Mouse (Mus musculus) liver, postnatal 0 days (tissue): ENCODE data around the gene Scyl3. TPM values are rescaled to one million over a fixed set of nuclear protein-coding genes. Genes with fewer than 3 reads are reported as not detected.

ENCODE experiments used
- ATAC-seq: fragments of 200-750 bp; cut with Nextera tagmentation; 2 replicates; pipeline ENCODE4 v1.8.0; 2017; ENCODE audit warnings: mild to moderate bottlenecking, moderate library complexity
- DNase-seq: peaks from one replicate; pipeline ENCODE4 v3.0.0-alpha.2; 2016
- H3K27ac ChIP-seq: fragments of 300-500 bp; sonication (generic); 2 replicates; pipeline ENCODE4 v1.5.1; 2014; ENCODE audit warnings: antibody characterized with exemption, moderate library complexity, mild to moderate bottlenecking, low read depth
- H3K27me3 ChIP-seq: fragments of 300-500 bp; sonication (generic); 2 replicates; pipeline ENCODE4 v1.6.1; 2014; ENCODE audit warnings: low read length, control low read depth, mixed read lengths; ENCODE audit not compliant: insufficient read depth
- H3K36me3 ChIP-seq: fragments of 300-500 bp; sonication (generic); replicated peaks from 2 replicates; pipeline ENCODE4 v1.6.1; 2014; ENCODE audit warnings: mild to moderate bottlenecking, control low read depth, low read length, moderate library complexity, mixed read lengths; ENCODE audit not compliant: insufficient read depth
- H3K4me1 ChIP-seq: fragments of 300-500 bp; sonication (generic); 2 replicates; pipeline ENCODE4 v1.6.1; 2014; ENCODE audit warnings: antibody characterized with exemption, mild to moderate bottlenecking, control low read depth; ENCODE audit not compliant: insufficient read depth
- H3K4me2 ChIP-seq: fragments of 300-500 bp; sonication (generic); 2 replicates; pipeline ENCODE4 v1.6.1; 2014; ENCODE audit warnings: low read depth, mild to moderate bottlenecking, low read length, moderate library complexity, mixed read lengths
- H3K4me3 ChIP-seq: fragments of 300-500 bp; sonication (generic); 2 replicates; pipeline ENCODE4 v1.5.1; 2014; ENCODE audit warnings: low read depth, low read length
- H3K9ac ChIP-seq: fragments of 300-500 bp; sonication (generic); replicated peaks from 2 replicates; pipeline ENCODE4 v1.6.1; 2014; ENCODE audit warnings: mild to moderate bottlenecking, moderate library complexity
- H3K9me3 ChIP-seq: fragments of 300-500 bp; sonication (generic); 2 replicates; pipeline ENCODE4 v1.6.1; 2016; ENCODE audit warnings: mild to moderate bottlenecking, control low read depth, low read length, mixed read lengths
- CTCF ChIP-seq: sonication (generic); IDR thresholded peaks from 2 replicates; pipeline ENCODE4 v1.5.1; 2016; ENCODE audit warnings: antibody characterized with exemption, low read depth
- EP300 ChIP-seq: IDR thresholded peaks from 2 replicates; pipeline ENCODE4 v1.6.1; 2016; ENCODE audit warnings: antibody characterized with exemption, low read depth, mild to moderate bottlenecking
- WGBS: fragments of 180-500 bp; shearing (Covaris S2); extraction: QIAGEN DNeasy Blood & Tissue Kit; methylation state at CpG from one replicate; pipeline ENCODE4 v1.1.7; 2014; ENCODE audit not compliant: insufficient replicate concordance; 5-methylcytosine and 5-hydroxymethylcytosine counted together
- polyA plus RNA-seq: library from polyadenylated mRNA; unstranded; fragments of >200 nt; fragmentation: Nextera tagmentation; extraction: Ambion mirVana; gene quantifications from 2 replicates; pipeline ENCODE4 v1.2.1, GENCODE M21; 2015

Scyl3 gene
- polyA plus RNA-seq, 1 experiment from 2014 or later: 10.0 TPM

DNA sequence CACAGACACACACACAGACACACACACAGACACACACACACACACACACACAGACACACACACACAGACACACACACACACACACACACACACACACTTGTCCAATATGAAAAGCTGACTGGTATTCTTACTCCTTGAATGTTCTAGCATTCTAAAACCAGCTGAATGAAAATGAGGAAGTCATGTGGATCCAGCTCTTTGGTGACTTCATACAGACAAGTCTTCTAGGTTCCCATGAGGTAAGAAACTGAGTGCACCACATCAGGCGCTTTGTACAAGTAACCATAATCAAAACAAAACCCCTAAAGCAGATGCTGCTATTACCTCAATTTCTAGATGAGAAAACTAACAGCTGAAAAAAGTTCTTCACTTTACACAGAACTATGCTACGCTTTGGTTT, 46.2 kb downstream of the Scyl3 start:
- no peak for TF ChIP-seq EP300
- Histone ChIP-seq H3K9ac (no peak overlapping the region), H3K36me3 (peaks cover 8% of the 10 kb centered on the region), H3K27ac (no peak overlapping the region), H3K4me2 (no peak overlapping the region), H3K4me1 (no peaks in the 10 kb centered on the region), H3K4me3 (no peak overlapping the region), H3K27me3 (no peaks in the 10 kb centered on the region), H3K9me3 (no peaks in the 10 kb centered on the region)
- DNase-seq (no peak), ATAC-seq (no peak)
- WGBS: 95% methylated on average over 2 of the region's 2 CpGs

DNA sequence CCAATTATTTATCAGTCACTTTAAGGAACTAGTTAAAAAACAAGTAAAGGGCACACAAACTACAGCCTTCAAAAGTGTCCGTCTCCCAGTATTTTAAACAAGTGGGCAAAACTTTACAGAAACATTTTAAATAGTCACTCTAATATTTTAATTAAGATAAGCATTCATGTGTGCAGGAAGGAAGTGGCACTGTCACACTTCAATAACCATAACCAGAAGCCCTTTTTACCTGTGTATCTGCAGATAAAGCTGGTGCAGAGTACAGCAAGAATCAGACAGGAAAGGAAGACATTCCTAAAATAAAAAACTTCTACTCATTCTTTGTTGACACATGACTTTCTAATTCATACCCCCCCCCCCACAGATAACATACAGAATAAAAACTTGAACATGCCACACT, 47.6 kb downstream of the Scyl3 start:
- H3K36me3 ChIP-seq: peaks cover 6% of the 10 kb centered on the region; the same call in 1 of the 2 replicates
- ATAC-seq: no peak
- no peak overlapping the region for H3K27ac ChIP-seq
- H3K4me1 ChIP-seq: no peaks in the 10 kb centered on the region
- no peak for TF ChIP-seq EP300
- TF ChIP-seq CTCF: no peak
- no peaks in the 10 kb centered on the region for H3K27me3 ChIP-seq
- no peak for DNase-seq
- no peaks in the 10 kb centered on the region for H3K9me3 ChIP-seq
- no peak overlapping the region for H3K4me2 ChIP-seq
- 73% methylated on average over 1 of the region's 1 CpGs for WGBS
- H3K9ac ChIP-seq: no peak overlapping the region
- no peak overlapping the region for H3K4me3 ChIP-seq

DNA sequence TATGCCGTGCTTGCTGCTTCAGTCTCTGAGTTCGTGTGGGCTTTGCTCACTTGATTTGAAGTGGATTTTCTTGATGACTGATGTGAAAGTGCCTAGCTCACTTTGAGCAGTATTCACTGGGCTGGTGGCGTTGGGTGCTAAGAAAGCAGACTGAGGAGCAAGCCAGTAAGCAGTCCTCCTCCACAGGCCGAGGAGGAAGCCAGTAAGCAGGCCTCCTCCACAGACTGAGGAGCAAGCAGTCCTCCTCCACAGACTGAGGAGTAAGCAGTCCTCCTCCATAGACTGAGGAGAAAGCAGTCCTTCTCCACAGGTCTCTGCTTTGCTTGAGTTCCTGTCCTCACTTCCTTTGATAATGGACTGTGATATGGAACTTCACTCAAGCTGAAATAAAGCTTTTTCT, 63.5 kb downstream of the Scyl3 start:
- Histone ChIP-seq H3K36me3 (0 out of 2 replicates have a peak, but pooled peaks cover under 1% of the 10 kb centered on the region), H3K4me3 (no peak overlapping the region), H3K27me3 (no peaks in the 10 kb centered on the region), H3K27ac (no peak overlapping the region), H3K4me2 (no peak overlapping the region), H3K9me3 (no peaks in the 10 kb centered on the region), H3K4me1 (0 out of 2 replicates have a peak, but pooled peaks cover 8% of the 10 kb centered on the region), H3K9ac (no peak overlapping the region)
- TF ChIP-seq CTCF (no peak), EP300 (no peak)
- ATAC-seq (no peak), DNase-seq (no peak)
- WGBS: 77% methylated on average over 4 of the region's 4 CpGs

DNA sequence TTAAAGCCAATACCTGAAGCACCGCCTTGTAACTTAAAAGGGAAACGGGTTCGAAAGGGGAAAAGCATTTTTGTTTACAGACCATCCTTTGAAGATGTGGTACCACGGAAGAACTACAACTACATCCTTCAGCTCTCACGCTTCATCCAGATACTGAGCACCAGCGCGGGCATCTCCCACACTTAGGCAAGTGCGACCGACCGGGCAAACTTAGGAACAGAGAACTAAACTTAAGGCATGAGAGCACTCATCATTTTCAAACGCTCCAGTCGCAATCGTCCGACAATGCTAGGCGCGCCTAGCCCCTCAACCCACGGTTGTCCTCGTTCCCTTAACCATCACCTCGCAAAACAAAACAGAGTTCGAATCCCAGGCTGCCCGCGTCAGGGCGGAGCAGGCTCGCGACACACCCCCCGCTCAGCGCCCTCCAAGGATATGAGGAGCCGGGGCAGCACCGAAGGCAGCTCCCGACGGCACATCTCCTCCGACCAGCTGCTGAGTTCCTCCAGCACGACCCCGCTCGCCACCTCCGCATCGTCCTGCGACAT, 65.3 kb downstream of the Scyl3 start:
- ATAC-seq: peak; percentile 81
- 1% methylated on average over 38 of the region's 38 CpGs for WGBS
- no peak for DNase-seq
- Histone ChIP-seq H3K9ac (peak overlapping the region; percentile 88), H3K27ac (peak overlapping the region; percentile 48; the same call in 1 of the 2 replicates), H3K4me2 (peak overlapping the region; percentile 82), H3K27me3 (no peaks in the 10 kb centered on the region), H3K4me1 (0 out of 2 replicates have a peak, but pooled peaks cover 8% of the 10 kb centered on the region), H3K4me3 (peak overlapping the region; percentile 92), H3K36me3 (no peaks in the 10 kb centered on the region), H3K9me3 (no peaks in the 10 kb centered on the region)
- TF ChIP-seq CTCF (no peak), EP300 (no peak)

DNA sequence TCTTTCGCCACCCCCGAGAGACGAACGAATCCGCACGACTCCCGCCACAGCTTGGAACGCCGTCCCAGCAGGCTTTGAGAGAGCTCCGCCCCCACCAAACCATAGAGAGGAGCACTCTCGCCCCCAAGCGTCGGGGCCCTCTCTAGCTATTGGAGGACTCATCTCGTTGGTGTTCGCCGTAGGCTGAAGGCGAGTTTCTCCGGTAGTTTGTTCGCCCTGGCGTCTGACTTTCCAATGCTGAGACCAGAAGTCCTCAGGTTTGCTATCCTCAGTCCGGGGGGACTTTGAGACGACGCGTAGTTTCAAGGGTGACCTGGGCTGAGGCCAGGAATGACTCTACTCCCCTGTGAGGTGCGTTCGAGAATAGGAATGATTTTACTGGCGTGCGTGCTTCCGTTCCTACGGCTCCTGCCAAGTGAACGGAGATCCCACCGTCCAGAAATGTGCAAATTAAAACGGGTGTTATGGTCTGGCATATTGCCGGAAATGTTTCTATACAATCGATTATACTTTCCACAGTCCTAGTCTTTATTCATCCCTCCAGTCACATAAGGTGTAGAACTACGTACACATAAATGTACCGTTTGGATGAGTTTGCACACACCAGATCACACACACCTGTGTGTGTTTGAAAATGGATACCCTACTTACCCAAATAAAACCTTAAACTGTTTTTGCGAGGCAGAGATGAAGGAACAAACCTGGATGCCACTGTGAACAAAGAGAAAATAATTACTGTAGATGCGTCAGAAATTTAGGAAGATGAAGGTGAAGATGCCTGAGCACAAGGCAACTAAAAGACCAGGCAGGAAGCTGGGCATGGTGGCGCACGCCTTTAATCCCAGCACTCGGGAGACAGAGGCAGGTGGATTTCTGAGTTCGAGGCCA, 66.1 kb downstream of the Scyl3 start, which contains the start of the genes BC055324 and Mettl18:
BC055324 (minus strand) TSS at position 76 of the 888 bp plus-strand sequence.
Mettl18 (plus strand) TSS at position 169 of the 888 bp plus-strand sequence.
- 2% methylated on average over 43 of the region's 43 CpGs for WGBS
- peak within 1 kb of the TSS; percentile 92 for H3K4me3 ChIP-seq
- DNase-seq (peak; percentile 94), ATAC-seq (peak; percentile 99)
- H3K9ac ChIP-seq: peak within 1 kb of the TSS; percentile 88
- 0 out of 2 replicates have a peak, but pooled peaks cover 8% of the 10 kb centered on the region for H3K4me1 ChIP-seq
- no peaks in the 10 kb centered on the region for H3K9me3 ChIP-seq
- no peaks in the 10 kb centered on the region for H3K36me3 ChIP-seq
- peak within 1 kb of the TSS; percentile 82 for H3K4me2 ChIP-seq
- TF ChIP-seq EP300: peak; percentile 51; the same call in 1 of the 2 replicates
- TF ChIP-seq CTCF: peak; percentile 62
- peak within 1 kb of the TSS; percentile 88 for H3K27ac ChIP-seq
- H3K27me3 ChIP-seq: no peaks in the 10 kb centered on the region

DNA sequence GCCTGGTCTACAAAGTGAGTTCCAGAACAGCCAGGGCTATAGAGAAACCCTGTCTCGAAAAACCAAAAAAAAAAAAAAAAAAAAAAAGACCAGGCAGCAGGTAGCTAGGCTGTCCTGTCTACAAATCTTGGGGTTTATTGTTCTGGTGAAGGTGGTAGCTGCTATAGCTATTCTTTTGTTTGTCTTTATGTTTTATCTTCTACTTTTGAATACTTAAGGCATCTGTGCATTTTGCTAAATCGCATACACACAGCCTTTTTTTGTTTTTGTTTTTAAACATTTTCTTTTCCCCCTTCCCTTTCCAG, 66.7 kb downstream of the Scyl3 start:
- H3K27me3 ChIP-seq: no peaks in the 10 kb centered on the region
- H3K9me3 ChIP-seq: no peaks in the 10 kb centered on the region
- no peak overlapping the region for H3K27ac ChIP-seq
- ATAC-seq: no peak
- peak overlapping the region; percentile 92 for H3K4me3 ChIP-seq
- H3K4me2 ChIP-seq: peak overlapping the region; percentile 82
- 40% methylated on average over 2 of the region's 2 CpGs for WGBS
- H3K9ac ChIP-seq: peak overlapping the region; percentile 88
- H3K36me3 ChIP-seq: no peaks in the 10 kb centered on the region
- no peak for DNase-seq
- H3K4me1 ChIP-seq: 0 out of 2 replicates have a peak, but pooled peaks cover 8% of the 10 kb centered on the region
- no peak for TF ChIP-seq CTCF
- TF ChIP-seq EP300: no peak
